Mouse (Mus musculus) stomach, postnatal 0 days (tissue): ENCODE results near the gene Cacna2d3. TPM values are rescaled to one million over a fixed set of nuclear protein-coding genes. Genes with fewer than 3 reads are reported as not detected.

Experiments used
- ATAC-seq: fragments of 200-750 bp; cut with Nextera tagmentation; 2 replicates; pipeline ENCODE4 v1.8.0; 2017; ENCODE audit not compliant: low FRiP score, low TSS enrichment
- DNase-seq: peaks from one replicate; pipeline ENCODE4 v3.0.0-alpha.2; 2016; ENCODE audit warnings: low spot score
- H3K27ac ChIP-seq: fragments of 300-500 bp; sonication (generic); replicated peaks from 2 replicates; pipeline ENCODE4 v1.5.1; 2014; ENCODE audit warnings: mild to moderate bottlenecking, control low read depth
- H3K27me3 ChIP-seq: fragments of 300-500 bp; sonication (generic); 2 replicates; pipeline ENCODE4 v1.6.1; 2014; ENCODE audit warnings: low read length; ENCODE audit not compliant: control insufficient read depth, insufficient read depth
- H3K36me3 ChIP-seq: fragments of 300-500 bp; sonication (generic); 2 replicates; pipeline ENCODE4 v1.6.1; 2014; ENCODE audit warnings: low read length, mixed read lengths; ENCODE audit not compliant: control insufficient read depth, insufficient read depth
- H3K4me1 ChIP-seq: fragments of 300-500 bp; sonication (generic); replicated peaks from 2 replicates; pipeline ENCODE4 v1.6.1; 2014; ENCODE audit warnings: antibody characterized with exemption; ENCODE audit not compliant: control insufficient read depth, insufficient read depth
- H3K4me2 ChIP-seq: fragments of 300-500 bp; sonication (generic); replicated peaks from 2 replicates; pipeline ENCODE4 v1.6.1; 2014; ENCODE audit warnings: low read depth, mild to moderate bottlenecking, control low read depth, moderate library complexity
- H3K4me3 ChIP-seq: fragments of 300-500 bp; sonication (generic); 2 replicates; pipeline ENCODE4 v1.5.1; 2014; ENCODE audit warnings: low read depth, low read length, control low read depth
- H3K9ac ChIP-seq: fragments of 300-500 bp; sonication (generic); 2 replicates; pipeline ENCODE4 v1.6.1; 2014; ENCODE audit warnings: mild to moderate bottlenecking, low read length, control low read depth, mixed read lengths
- H3K9me3 ChIP-seq: fragments of 300-500 bp; sonication (generic); 2 replicates; pipeline ENCODE4 v1.6.1; 2016; ENCODE audit warnings: low read length; ENCODE audit not compliant: control insufficient read depth
- CTCF ChIP-seq: IDR thresholded peaks from 2 replicates; pipeline ENCODE4 v1.5.1; 2016; ENCODE audit warnings: antibody characterized with exemption, low read depth, mild to moderate bottlenecking, moderate library complexity
- EP300 ChIP-seq: optimal IDR thresholded peaks from 2 replicates; pipeline ENCODE3; 2016; ENCODE audit warnings: antibody characterized with exemption
- WGBS: fragments of 180-500 bp; shearing (Covaris S2); extraction: QIAGEN DNeasy Blood & Tissue Kit; methylation state at CpG from one replicate; pipeline ENCODE4 v1.1.7; 2014; 5-methylcytosine and 5-hydroxymethylcytosine counted together
- polyA plus RNA-seq: library from polyadenylated mRNA; unstranded; fragments of >200 nt; fragmentation: Nextera tagmentation; extraction: Ambion mirVana; gene quantifications from 2 replicates; pipeline ENCODE4 v1.2.1, GENCODE M21; 2015

Cacna2d3 gene
- polyA plus RNA-seq, 1 experiment from 2014 or later, result 0.98 TPM

DNA sequence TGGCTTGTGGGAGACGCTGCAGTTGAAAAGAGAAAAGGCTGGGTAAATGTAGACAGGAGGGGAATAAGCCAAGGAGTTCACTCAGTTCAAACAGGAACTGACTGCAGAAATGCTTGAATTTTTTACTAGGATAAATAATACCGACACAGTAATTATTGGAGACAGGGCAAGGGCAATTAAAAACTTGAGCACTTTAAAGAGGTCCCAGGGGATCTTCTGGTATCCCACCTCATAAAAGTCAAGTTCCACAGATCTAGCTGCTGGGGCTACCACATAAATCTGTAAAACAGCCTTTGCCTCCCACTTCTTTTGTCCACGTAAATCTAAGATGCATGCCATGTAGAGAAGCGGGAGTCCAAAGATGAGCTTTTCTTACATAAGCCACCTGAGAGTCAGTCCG lies 109.2 kb downstream of the Cacna2d3 start:
- Histone ChIP-seq H3K27me3 (no peaks in the 10 kb centered on the region), H3K9ac (no peak overlapping the region), H3K36me3 (no peaks in the 10 kb centered on the region), H3K4me3 (no peak overlapping the region), H3K4me1 (no peaks in the 10 kb centered on the region), H3K27ac (no peak overlapping the region), H3K9me3 (no peaks in the 10 kb centered on the region), H3K4me2 (no peak overlapping the region)
- WGBS, result 76% methylated on average over 5 of the region's 5 CpGs
- no peak for TF ChIP-seq EP300
- no peak for TF ChIP-seq CTCF
- no peak for ATAC-seq
- no peak for DNase-seq

DNA sequence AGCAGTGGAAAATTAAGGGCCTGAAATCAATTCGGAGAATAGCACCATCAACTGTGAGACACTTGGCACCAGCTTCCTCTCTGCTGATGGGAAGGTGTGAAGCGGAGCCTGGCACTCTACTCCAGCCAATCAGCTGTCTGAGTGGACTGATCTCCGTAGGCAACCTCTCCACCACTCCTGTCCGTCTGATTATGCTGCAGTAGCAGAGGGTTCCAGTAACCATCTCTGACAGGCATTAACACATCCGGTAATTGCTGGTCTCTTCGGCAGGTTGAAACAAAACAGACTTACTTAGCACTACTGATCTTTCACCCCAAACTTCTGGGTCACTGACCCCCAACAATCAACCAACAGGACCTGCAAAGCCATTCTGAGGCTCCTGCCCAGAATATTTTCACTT lies 112.9 kb downstream of the Cacna2d3 start:
- H3K27ac ChIP-seq, result no peak overlapping the region
- no peak for TF ChIP-seq CTCF
- no peak for TF ChIP-seq EP300
- 52% methylated on average over 6 of the region's 6 CpGs for WGBS

DNA sequence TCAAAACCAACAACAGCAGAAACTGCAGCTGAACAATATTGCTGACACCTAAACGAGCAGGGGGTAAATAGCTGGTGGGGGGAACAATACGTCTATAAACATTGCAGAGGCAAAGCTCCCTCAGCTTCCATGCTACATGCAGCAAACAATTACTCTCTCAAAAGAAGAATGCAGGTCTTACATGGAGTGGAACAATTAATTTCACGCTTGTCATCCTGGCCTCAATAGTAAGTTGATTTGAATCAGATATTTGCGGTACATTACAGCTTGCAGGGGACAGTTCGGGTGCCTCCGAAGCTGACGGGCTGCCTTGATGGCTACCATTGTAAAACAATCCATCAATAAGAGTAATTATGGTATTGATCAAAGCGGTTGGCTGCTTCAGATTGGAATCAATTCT lies 122.2 kb downstream of the Cacna2d3 start:
- no peaks in the 10 kb centered on the region for H3K9me3 ChIP-seq
- ATAC-seq (no peak), DNase-seq (no peak)
- no peaks in the 10 kb centered on the region for H3K4me1 ChIP-seq
- no peaks in the 10 kb centered on the region for H3K36me3 ChIP-seq
- no peak overlapping the region for H3K4me2 ChIP-seq
- H3K27me3 ChIP-seq, result no peaks in the 10 kb centered on the region
- H3K4me3 ChIP-seq, result no peak overlapping the region
- whole genome bisulfite sequencing, result 74% methylated on average over 8 of the region's 8 CpGs
- no peak overlapping the region for H3K9ac ChIP-seq
- no peak overlapping the region for H3K27ac ChIP-seq
- TF ChIP-seq CTCF, result no peak
- TF ChIP-seq EP300, result no peak

More for the DNA sequence above, 112.9 kb downstream of the Cacna2d3 start:
- DNase-seq, result no peak
- Histone ChIP-seq H3K27me3 (no peaks in the 10 kb centered on the region), H3K4me1 (no peaks in the 10 kb centered on the region), H3K36me3 (no peaks in the 10 kb centered on the region), H3K9me3 (no peaks in the 10 kb centered on the region), H3K9ac (no peak overlapping the region), H3K4me3 (no peak overlapping the region), H3K4me2 (no peak overlapping the region)
- ATAC-seq, result no peak

DNA sequence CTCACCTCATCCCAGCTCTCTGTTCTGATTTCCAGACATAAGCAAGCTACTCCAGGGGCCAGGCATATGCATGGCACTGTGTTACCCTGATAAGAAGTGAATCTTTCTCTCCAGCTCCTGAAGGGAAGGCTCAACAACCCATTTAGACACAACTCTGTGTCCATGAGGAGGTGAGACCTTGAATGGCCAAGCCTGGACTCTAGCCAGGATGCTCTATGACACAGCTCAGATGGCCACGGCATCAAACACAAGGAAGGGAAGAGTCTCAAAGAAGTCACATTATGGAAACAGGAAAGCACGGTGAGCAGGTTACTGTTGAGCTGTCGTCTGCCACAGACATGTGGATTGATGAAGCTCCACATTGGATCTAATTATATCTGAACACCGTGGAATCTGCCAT lies 128.8 kb downstream of the Cacna2d3 start:
- Histone ChIP-seq H3K9me3 (no peaks in the 10 kb centered on the region), H3K27ac (no peak overlapping the region), H3K27me3 (no peaks in the 10 kb centered on the region), H3K4me3 (no peak overlapping the region), H3K4me2 (no peak overlapping the region), H3K4me1 (no peaks in the 10 kb centered on the region), H3K36me3 (no peaks in the 10 kb centered on the region), H3K9ac (no peak overlapping the region)
- TF ChIP-seq EP300 (no peak), CTCF (no peak)
- WGBS, result 80% methylated on average over 4 of the region's 4 CpGs
- ATAC-seq (no peak), DNase-seq (no peak)

DNA sequence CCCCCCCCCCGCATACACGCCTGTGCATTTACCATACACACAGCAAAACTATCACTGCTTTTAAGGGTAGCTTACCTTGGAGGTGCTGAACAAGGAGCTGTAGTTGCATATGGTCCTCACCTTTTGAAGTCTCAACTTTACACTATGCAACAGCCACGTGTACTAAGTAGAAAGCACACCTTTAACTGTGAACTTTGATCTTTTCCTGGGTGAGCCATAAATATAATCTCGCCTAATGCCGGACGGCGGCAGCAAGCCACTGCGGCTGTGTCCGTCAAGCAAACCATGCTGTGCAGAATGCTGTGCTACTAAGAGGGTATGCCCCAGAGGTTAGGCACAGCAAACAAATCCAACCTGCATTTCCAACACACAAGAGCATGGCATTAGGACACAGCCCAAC lies 132.0 kb downstream of the Cacna2d3 start:
- ATAC-seq (no peak), DNase-seq (no peak)
- 67% methylated on average over 9 of the region's 9 CpGs for WGBS
- Histone ChIP-seq H3K36me3 (no peaks in the 10 kb centered on the region), H3K4me1 (no peaks in the 10 kb centered on the region), H3K27me3 (no peaks in the 10 kb centered on the region), H3K9me3 (no peaks in the 10 kb centered on the region), H3K27ac (no peak overlapping the region), H3K4me2 (no peak overlapping the region), H3K4me3 (no peak overlapping the region), H3K9ac (no peak overlapping the region)
- no peak for TF ChIP-seq CTCF
- no peak for TF ChIP-seq EP300

DNA sequence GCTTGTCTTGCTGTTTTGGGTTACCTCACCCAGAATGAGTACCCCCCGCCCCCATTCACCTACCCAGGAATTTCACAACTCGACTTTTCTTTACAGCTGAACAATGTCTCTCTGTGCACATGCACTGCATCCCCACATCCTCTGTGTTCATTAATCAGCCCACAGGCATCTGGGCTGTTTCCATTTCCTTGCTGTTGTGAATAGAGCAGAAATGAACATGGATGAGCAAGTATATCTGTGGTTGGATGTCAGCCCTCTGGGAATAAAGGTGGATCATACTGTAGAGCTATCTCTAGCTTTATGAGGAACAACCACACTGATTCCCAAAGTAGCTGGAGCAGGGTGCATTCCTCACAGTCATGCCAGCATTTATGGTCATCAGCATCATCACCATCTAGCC lies 139.7 kb downstream of the Cacna2d3 start:
- ATAC-seq, result no peak

More for the DNA sequence above, 139.7 kb downstream of the Cacna2d3 start:
- no peaks in the 10 kb centered on the region for H3K36me3 ChIP-seq
- no peak overlapping the region for H3K4me3 ChIP-seq
- H3K4me2 ChIP-seq, result no peak overlapping the region
- no peaks in the 10 kb centered on the region for H3K4me1 ChIP-seq
- H3K27ac ChIP-seq, result no peak overlapping the region
- 67% methylated on average over 2 of the region's 2 CpGs for WGBS
- H3K9me3 ChIP-seq, result no peaks in the 10 kb centered on the region
- no peak overlapping the region for H3K9ac ChIP-seq
- TF ChIP-seq EP300, result no peak
- TF ChIP-seq CTCF, result no peak
- no peaks in the 10 kb centered on the region for H3K27me3 ChIP-seq
- DNase-seq, result no peak
